Mouse (Mus musculus) midbrain, postnatal 0 days (tissue): Measurements from ENCODE around the gene Col8a2. TPM values are rescaled to one million over a fixed set of nuclear protein-coding genes. Genes with fewer than 3 reads are reported as not detected.
A peak's percentile ranks its signal among the peaks of the same experiment; 100 is the strongest.

Experiments
- ATAC-seq: fragments of 200-750 bp; cut with Nextera tagmentation; 2 replicates; pipeline ENCODE4 v1.8.0; 2017; ENCODE audit warnings: moderate number of reproducible peaks, mild to moderate bottlenecking, moderate TSS enrichment, moderate library complexity; ENCODE audit not compliant: low FRiP score
- DNase-seq: peaks from one replicate; pipeline ENCODE4 v3.0.0-alpha.2; 2015; ENCODE audit warnings: low spot score
- H3K27ac ChIP-seq: fragments of 300-500 bp; sonication (generic); 2 replicates; pipeline ENCODE4 v1.5.1; 2014; ENCODE audit warnings: low read depth, mild to moderate bottlenecking, low read length, mixed read lengths
- H3K27me3 ChIP-seq: fragments of 300-500 bp; sonication (generic); 2 replicates; pipeline ENCODE4 v1.6.1; 2014; ENCODE audit warnings: low read length, control low read depth, mixed read lengths; ENCODE audit not compliant: insufficient read depth
- H3K36me3 ChIP-seq: fragments of 300-500 bp; sonication (generic); 2 replicates; pipeline ENCODE4 v1.6.1; 2014; ENCODE audit warnings: low read length, control low read depth, mixed read lengths; ENCODE audit not compliant: insufficient read depth
- H3K4me1 ChIP-seq: fragments of 300-500 bp; sonication (generic); 2 replicates; pipeline ENCODE4 v1.6.1; 2014; ENCODE audit warnings: mild to moderate bottlenecking, control low read depth, antibody characterized with exemption, low read length, mixed read lengths; ENCODE audit not compliant: insufficient read depth
- H3K4me2 ChIP-seq: fragments of 300-500 bp; sonication (generic); 2 replicates; pipeline ENCODE4 v1.6.1; 2014; ENCODE audit warnings: low read depth, mild to moderate bottlenecking, low read length, mixed read lengths; ENCODE audit not compliant: poor library complexity, severe bottlenecking
- H3K4me3 ChIP-seq: fragments of 300-500 bp; sonication (generic); 2 replicates; pipeline ENCODE4 v1.5.1; 2014; ENCODE audit warnings: low read depth, mild to moderate bottlenecking, low read length, moderate library complexity
- H3K9ac ChIP-seq: fragments of 300-500 bp; sonication (generic); replicated peaks from 2 replicates; pipeline ENCODE4 v1.6.1; 2014; ENCODE audit warnings: mild to moderate bottlenecking, low read length, moderate library complexity, mixed read lengths; ENCODE audit not compliant: poor library complexity, severe bottlenecking
- H3K9me3 ChIP-seq: fragments of 300-500 bp; sonication (generic); 2 replicates; pipeline ENCODE4 v1.6.1; 2016; ENCODE audit warnings: low read length, control low read depth
- CTCF ChIP-seq: IDR thresholded peaks from 2 replicates; pipeline ENCODE4 v1.5.1; 2016; ENCODE audit warnings: antibody characterized with exemption, mild to moderate bottlenecking
- WGBS: fragments of 180-500 bp; shearing (Covaris S2); extraction: QIAGEN DNeasy Blood & Tissue Kit; methylation state at CpG from one replicate; pipeline ENCODE4 v1.1.7; 2014; 5-methylcytosine and 5-hydroxymethylcytosine counted together
- polyA plus RNA-seq: library from polyadenylated mRNA; unstranded; fragments of >200 nt; fragmentation: Nextera tagmentation; extraction: Ambion mirVana; gene quantifications from 2 replicates; pipeline ENCODE4 v1.2.1, GENCODE M21; 2015
- total RNA-seq: library from RNA; depleted of rRNA; stranded (reverse); fragments of >200 nt; gene quantifications from 2 replicates; pipeline ENCODE4 v1.2.3, GENCODE M21; 2014

Gene Col8a2
- total and polyA plus RNA-seq, 2 experiments from 2014 or later: 1.3 to 11.0 TPM

DNA sequence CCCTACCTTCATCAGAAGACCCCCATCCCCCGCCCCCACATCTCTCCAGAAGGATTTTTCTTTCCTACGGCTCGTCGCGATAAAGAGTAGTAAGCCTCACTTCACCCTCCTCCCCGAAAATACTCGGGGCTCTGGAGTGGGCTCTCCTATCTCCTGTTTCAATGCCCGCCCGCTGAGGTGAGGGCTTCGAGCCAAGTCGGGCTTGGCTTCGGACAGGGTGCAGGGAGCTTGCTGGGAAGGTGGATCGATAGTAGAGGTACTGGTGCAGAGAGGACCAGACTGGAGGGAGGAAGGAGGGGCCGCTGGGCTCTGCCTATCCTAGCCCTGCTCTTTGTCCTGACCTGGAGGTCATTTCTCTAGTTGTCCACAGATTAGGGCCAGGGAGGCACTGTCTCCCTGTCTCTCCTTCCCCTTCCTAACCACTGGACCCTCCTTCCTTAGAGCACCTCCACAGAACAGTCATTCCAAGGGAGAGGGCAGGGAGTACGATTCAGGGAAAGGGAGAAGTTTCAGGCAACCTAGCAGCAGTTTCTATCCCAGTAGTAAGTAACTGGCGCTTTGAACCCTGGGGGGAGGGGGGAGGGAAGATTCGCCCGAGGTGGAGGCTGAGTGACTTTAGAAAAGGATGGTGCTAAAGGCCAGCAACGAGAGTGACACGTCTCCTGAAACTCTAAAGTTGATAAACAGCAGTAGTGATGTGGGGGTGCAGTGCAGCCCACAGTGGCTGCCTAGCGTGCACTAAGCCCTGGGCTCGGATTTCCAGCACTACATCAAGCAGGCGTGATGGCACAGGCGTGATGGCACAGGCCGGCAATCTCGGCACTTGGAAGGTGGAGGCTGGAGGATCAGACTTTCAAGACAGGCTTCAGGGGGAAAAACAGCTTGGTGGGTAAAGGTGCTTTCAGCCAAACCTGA is 29.4 kb upstream of the Col8a2 start:
- peak overlapping the region; percentile 96 for H3K27ac ChIP-seq
- H3K9ac ChIP-seq: peak overlapping the region; percentile 100
- peak overlapping the region; percentile 94 for H3K4me2 ChIP-seq
- TF ChIP-seq CTCF: no peak
- H3K27me3 ChIP-seq: no peaks in the 10 kb centered on the region
- peak overlapping the region; percentile 99 for H3K4me3 ChIP-seq
- ATAC-seq (no peak), DNase-seq (peak; percentile 33)
- no peaks in the 10 kb centered on the region for H3K9me3 ChIP-seq
- H3K36me3 ChIP-seq: no peaks in the 10 kb centered on the region
- H3K4me1 ChIP-seq: peaks cover 29% of the 10 kb centered on the region
- WGBS: 3% methylated on average over 26 of the region's 26 CpGs

GRCm38 (mm10) chr4:126259063-126259462 is 27.5 kb upstream of the Col8a2 start:
- H3K4me1 ChIP-seq: peaks cover 14% of the 10 kb centered on the region
- TF ChIP-seq CTCF: no peak
- no peak overlapping the region for H3K9ac ChIP-seq
- no peak overlapping the region for H3K27ac ChIP-seq
- H3K36me3 ChIP-seq: no peaks in the 10 kb centered on the region
- H3K4me3 ChIP-seq: no peak overlapping the region
- DNase-seq (no peak), ATAC-seq (no peak)
- H3K9me3 ChIP-seq: no peaks in the 10 kb centered on the region
- no peak overlapping the region for H3K4me2 ChIP-seq
- H3K27me3 ChIP-seq: no peaks in the 10 kb centered on the region
- WGBS: 32% methylated on average over 3 of the region's 3 CpGs

GRCm38 (mm10) chr4:126259523-126260160 is 27.0 kb upstream of the Col8a2 start:
- peak overlapping the region; percentile 18; the same call in 1 of the 2 replicates for H3K4me2 ChIP-seq
- peaks cover 8% of the 10 kb centered on the region for H3K4me1 ChIP-seq
- ATAC-seq (no peak), DNase-seq (peak; percentile 42)
- H3K4me3 ChIP-seq: no peak overlapping the region
- no peaks in the 10 kb centered on the region for H3K9me3 ChIP-seq
- H3K27me3 ChIP-seq: no peaks in the 10 kb centered on the region
- no peaks in the 10 kb centered on the region for H3K36me3 ChIP-seq
- H3K27ac ChIP-seq: peak overlapping the region; percentile 26; the same call in 1 of the 2 replicates
- no peak for TF ChIP-seq CTCF
- no peak overlapping the region for H3K9ac ChIP-seq
- 4% methylated on average over 15 of the region's 15 CpGs for WGBS

DNA sequence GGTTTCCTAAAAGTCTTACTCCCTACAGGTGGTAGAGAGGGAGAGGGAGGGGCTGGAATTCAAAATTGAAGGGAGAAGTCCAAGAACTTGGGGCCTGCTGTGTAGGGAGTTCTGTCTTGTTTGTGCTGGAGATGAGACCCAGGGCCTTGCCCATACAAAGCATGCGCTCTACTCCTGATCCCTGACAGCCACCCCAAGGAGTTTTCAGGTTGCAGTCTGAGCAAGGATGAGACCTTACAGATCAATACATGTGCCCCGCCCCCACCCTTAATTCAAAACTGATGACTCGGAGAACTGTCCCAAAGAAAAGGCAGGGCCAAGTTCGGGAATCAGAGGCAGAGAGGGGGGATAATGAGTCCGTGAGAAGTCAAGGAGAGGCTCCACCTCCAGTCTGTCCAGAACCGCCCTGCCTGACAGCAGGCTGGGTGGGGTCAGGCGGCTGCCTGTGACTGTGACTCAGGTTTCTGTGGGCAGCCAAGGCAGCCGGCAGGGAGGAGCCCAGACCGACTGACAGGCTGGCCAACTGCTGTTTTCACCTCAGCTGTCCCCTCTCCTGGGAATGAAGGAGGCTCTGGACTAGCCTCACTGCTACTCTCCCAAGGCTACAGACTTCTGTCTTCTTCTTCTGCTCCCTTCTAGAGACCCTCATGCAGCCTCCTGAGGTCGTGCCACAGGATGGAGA is 25.9 kb upstream of the Col8a2 start:
- no peak for ATAC-seq
- Histone ChIP-seq H3K27me3 (no peaks in the 10 kb centered on the region), H3K27ac (no peak overlapping the region), H3K4me3 (no peak overlapping the region), H3K9ac (no peak overlapping the region; the same call in 1 of the 2 replicates), H3K9me3 (no peaks in the 10 kb centered on the region), H3K36me3 (no peaks in the 10 kb centered on the region), H3K4me2 (no peak overlapping the region), H3K4me1 (peaks cover 8% of the 10 kb centered on the region)
- WGBS: 7% methylated on average over 10 of the region's 10 CpGs
- no peak for TF ChIP-seq CTCF
- peak; percentile 26 for DNase-seq

DNA sequence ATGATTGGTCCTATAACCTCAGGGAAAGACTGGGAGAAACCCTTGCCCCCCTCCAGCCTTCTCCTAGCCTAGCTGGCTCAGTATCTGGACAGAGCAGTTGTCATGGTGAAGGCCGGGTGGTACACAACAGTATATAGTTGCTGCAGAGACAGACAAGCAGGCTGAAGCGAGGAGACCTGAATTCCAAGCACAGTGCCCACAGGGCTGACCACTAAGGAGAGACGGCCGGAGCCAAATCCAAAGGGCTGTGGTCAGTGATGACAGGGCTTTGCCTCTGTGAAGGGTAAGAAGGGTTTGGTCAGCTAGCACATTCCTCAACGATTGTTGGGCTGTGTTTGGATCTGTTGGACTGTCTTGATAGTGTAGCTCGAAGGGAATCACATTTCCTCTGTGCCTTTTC is 25.3 kb upstream of the Col8a2 start:
- Histone ChIP-seq H3K9ac (no peak overlapping the region; the same call in 1 of the 2 replicates), H3K4me2 (no peak overlapping the region), H3K27me3 (no peaks in the 10 kb centered on the region), H3K4me3 (no peak overlapping the region), H3K4me1 (peaks cover 8% of the 10 kb centered on the region), H3K9me3 (no peaks in the 10 kb centered on the region), H3K27ac (no peak overlapping the region; the same call in 1 of the 2 replicates), H3K36me3 (no peaks in the 10 kb centered on the region)
- ATAC-seq: no peak
- no peak for DNase-seq
- 75% methylated on average over 6 of the region's 6 CpGs for WGBS
- no peak for TF ChIP-seq CTCF
